Comparison of ENCODE assay signal across 29 mouse cellular contexts in genomic region chr2:142323158-142323557, GRCm38 (mm10).
DNase-seq lines count a peak whose midpoint lies in the region; ATAC-seq and TF ChIP-seq lines count a peak whose summit lies in the region.
"Had no signal": no experiment of that assay in that cellular context is flagged by ENCODE, and none has a peak within 500 bp of the region (broad histone marks: within the 10 kb centered on the region; RNA-seq: fewer than 3 reads in every experiment).

No protein-coding gene starts in this region.

- no peak overlapping the region for H3K4me3 ChIP-seq in cerebellum, adult 2 months (replicated peaks; ENCODE audit: insufficient read depth, low read depth, low read length)
- no peak overlapping the region for H3K4me3 ChIP-seq in forebrain, embryonic 15.5 days
- no peak overlapping the region for H3K4me3 ChIP-seq in forebrain, embryonic 16.5 days (replicated peaks; ENCODE audit: low read length)
- H3K4me3 ChIP-seq in midbrain, postnatal 0 days (ENCODE audit: low read depth, low read length): no peak overlapping the region
- no peak overlapping the region for H3K4me3 ChIP-seq in midbrain, embryonic 10.5 days
- H3K4me3 ChIP-seq: embryonic facial prominence, embryonic 10.5 days; embryonic facial prominence, embryonic 15.5 days; hindbrain, embryonic 10.5 days; intestine, embryonic 15.5 days; midbrain, embryonic 15.5 days had no signal

- no peaks in the 10 kb centered on the region for H3K27me3 ChIP-seq in cerebellum, adult 2 months (ENCODE audit: control insufficient read depth, insufficient read depth, low read length)
- no peaks in the 10 kb centered on the region for H3K27me3 ChIP-seq in forebrain, embryonic 15.5 days
- no peaks in the 10 kb centered on the region for H3K27me3 ChIP-seq in forebrain, embryonic 16.5 days (replicated peaks; ENCODE audit: control insufficient read depth, insufficient read depth, low read length)
- H3K27me3 ChIP-seq in midbrain, postnatal 0 days (ENCODE audit: insufficient read depth, low read length): no peaks in the 10 kb centered on the region
- H3K27me3 ChIP-seq in midbrain, embryonic 10.5 days (ENCODE audit: low read depth, poor library complexity, severe bottlenecking): no peaks in the 10 kb centered on the region
- H3K27me3 ChIP-seq: embryonic facial prominence, embryonic 15.5 days; intestine, embryonic 15.5 days; midbrain, embryonic 15.5 days had no signal

- H3K4me1 ChIP-seq in cerebellum, adult 2 months (ENCODE audit: control insufficient read depth, insufficient read depth, low read length): peaks cover 8% of the 10 kb centered on the region
- H3K4me1 ChIP-seq in forebrain, embryonic 15.5 days: no peaks in the 10 kb centered on the region
- H3K4me1 ChIP-seq in forebrain, embryonic 16.5 days (replicated peaks; ENCODE audit: control insufficient read depth, insufficient read depth, low read length): peaks cover 3% of the 10 kb centered on the region; the same call in 1 of the 2 replicates
- H3K4me1 ChIP-seq in midbrain, postnatal 0 days (ENCODE audit: insufficient read depth, low read length): no peaks in the 10 kb centered on the region
- no peaks in the 10 kb centered on the region for H3K4me1 ChIP-seq in midbrain, embryonic 10.5 days
- H3K4me1 ChIP-seq: embryonic facial prominence, embryonic 10.5 days; embryonic facial prominence, embryonic 15.5 days; hindbrain, embryonic 10.5 days; intestine, embryonic 15.5 days; midbrain, embryonic 15.5 days had no signal

- ATAC-seq in forebrain, embryonic 15.5 days (replicated peaks): peak; percentile 29; the same call in 1 of the 2 replicates
- ATAC-seq in forebrain, embryonic 16.5 days: no peak
- no peak for ATAC-seq in midbrain, postnatal 0 days (ENCODE audit: low FRiP score)
- ATAC-seq: hindbrain, embryonic 16.5 days; intestine, embryonic 15.5 days; midbrain, embryonic 15.5 days had no signal

- no peak overlapping the region for H3K9ac ChIP-seq in forebrain, embryonic 15.5 days (replicated peaks)
- no peak overlapping the region for H3K9ac ChIP-seq in forebrain, embryonic 16.5 days (replicated peaks; ENCODE audit: low read depth, low read length)
- H3K9ac ChIP-seq in midbrain, postnatal 0 days (replicated peaks; ENCODE audit: low read length, poor library complexity, severe bottlenecking): no peak overlapping the region
- H3K9ac ChIP-seq: embryonic facial prominence, embryonic 15.5 days; intestine, embryonic 15.5 days; liver, embryonic 14.5 days; midbrain, embryonic 15.5 days had no signal

- no peaks in the 10 kb centered on the region for H3K36me3 ChIP-seq in forebrain, embryonic 15.5 days
- H3K36me3 ChIP-seq in forebrain, embryonic 16.5 days (ENCODE audit: control insufficient read depth, insufficient read depth): no peaks in the 10 kb centered on the region
- no peaks in the 10 kb centered on the region for H3K36me3 ChIP-seq in midbrain, postnatal 0 days (ENCODE audit: insufficient read depth, low read length)
- no peaks in the 10 kb centered on the region for H3K36me3 ChIP-seq in midbrain, embryonic 10.5 days
- H3K36me3 ChIP-seq: embryonic facial prominence, embryonic 10.5 days; embryonic facial prominence, embryonic 15.5 days; G1E; hindbrain, embryonic 10.5 days; intestine, embryonic 15.5 days; midbrain, embryonic 15.5 days had no signal

- H3K9me3 ChIP-seq in forebrain, embryonic 15.5 days: no peaks in the 10 kb centered on the region
- no peaks in the 10 kb centered on the region for H3K9me3 ChIP-seq in forebrain, embryonic 16.5 days (ENCODE audit: control insufficient read depth, low read length)
- no peaks in the 10 kb centered on the region for H3K9me3 ChIP-seq in midbrain, postnatal 0 days (ENCODE audit: low read length)
- no peaks in the 10 kb centered on the region for H3K9me3 ChIP-seq in midbrain, embryonic 10.5 days (replicated peaks)
- H3K9me3 ChIP-seq: embryonic facial prominence, embryonic 10.5 days; embryonic facial prominence, embryonic 15.5 days; hindbrain, embryonic 10.5 days; intestine, embryonic 15.5 days; midbrain, embryonic 15.5 days had no signal

- WGBS in cerebellum, adult 2 months: 22% methylated on average over 3 of the region's 3 CpGs
- 56% methylated on average over 3 of the region's 3 CpGs for WGBS in forebrain, embryonic 15.5 days
- 58% methylated on average over 3 of the region's 3 CpGs for WGBS in forebrain, embryonic 16.5 days
- 72% methylated on average over 3 of the region's 3 CpGs for WGBS in midbrain, postnatal 0 days
- WGBS in midbrain, embryonic 10.5 days: 86% methylated on average over 3 of the region's 3 CpGs

- no peak overlapping the region for H3K27ac ChIP-seq in cerebellum, adult 2 months (ENCODE audit: insufficient read depth, low read length)
- H3K27ac ChIP-seq in forebrain, embryonic 15.5 days (replicated peaks): no peak overlapping the region
- H3K27ac ChIP-seq in forebrain, embryonic 16.5 days (ENCODE audit: low read length): no peak overlapping the region
- no peak overlapping the region for H3K27ac ChIP-seq in midbrain, postnatal 0 days (ENCODE audit: low read depth, low read length)
- no peak overlapping the region for H3K27ac ChIP-seq in midbrain, embryonic 10.5 days (replicated peaks)
- H3K27ac ChIP-seq: embryonic facial prominence, embryonic 10.5 days; embryonic facial prominence, embryonic 15.5 days; hindbrain, embryonic 10.5 days; intestine, embryonic 15.5 days; liver, embryonic 14.5 days; midbrain, embryonic 15.5 days; stomach, postnatal 0 days had no signal

- DNase-seq in cerebellum, adult 11-12 months: peak; percentile 52
- DNase-seq in cerebellum, adult 2 months: no peak
- peak; percentile 11 for DNase-seq in midbrain, postnatal 0 days (ENCODE audit: low spot score)
- no peak for DNase-seq in midbrain, embryonic 10.5 days (ENCODE audit: low spot score)
- DNase-seq in cerebellum, postnatal 25 days: peak; percentile 34 to 38
- DNase-seq in gastrocnemius, adult 8-10 months (ENCODE audit: low spot score in 2 of 2): no peak
- DNase-seq: adrenal gland, postnatal 10 days; gastrocnemius, postnatal 10 days; heart, postnatal 14 days; kidney, adult 2 months; kidney, postnatal 4 days; layer of hippocampus, postnatal 36 days; liver; lung, adult 2 months; lung, postnatal 10 days; right cerebral cortex, postnatal 4 days; thymus, adult 2 months; thymus, postnatal 36 days had no signal

- no peak for TF ChIP-seq POLR2A in cerebellum, adult 2 months (IDR thresholded peaks at IDR 0.05; ENCODE audit: borderline replicate concordance, insufficient read depth, low read length)

- H3K4me2 ChIP-seq in forebrain, embryonic 15.5 days (replicated peaks): no peak overlapping the region
- no peak overlapping the region for H3K4me2 ChIP-seq in forebrain, embryonic 16.5 days (ENCODE audit: low read length)
- no peak overlapping the region for H3K4me2 ChIP-seq in midbrain, postnatal 0 days (ENCODE audit: low read depth, low read length, poor library complexity, severe bottlenecking)
- H3K4me2 ChIP-seq: embryonic facial prominence, embryonic 15.5 days; intestine, embryonic 15.5 days; midbrain, embryonic 15.5 days had no signal

- no peak for TF ChIP-seq CTCF in cerebellum, adult 2 months (IDR thresholded peaks at IDR 0.05; ENCODE audit: borderline replicate concordance, insufficient read depth, low read depth, low read length)
- no peak for TF ChIP-seq CTCF in midbrain, postnatal 0 days (IDR thresholded peaks at IDR 0.05)

Comparison
In these comparisons a context has a peak if more than half of its experiments do, and no peak if none do; other contexts are left out.
1. DNase-seq: peak in cerebellum, adult 11-12 months (single experiment), midbrain, postnatal 0 days (single experiment) and cerebellum, postnatal 25 days (2 of 2); none in cerebellum, adult 2 months (0 of 2), midbrain, embryonic 10.5 days (single experiment) and gastrocnemius, adult 8-10 months (0 of 2).